Mouse (Mus musculus) spleen, postnatal 10 days (tissue): ENCODE results near the gene Mcl1.
"Not testable (repeated sequence)": the region's sequence is repeated elsewhere in the genome, so short reads cannot be mapped to it uniquely, and the experiment has no call there.

Experiments
- DNase-seq, 2 experiments: peaks; one replicate each; pipeline ENCODE4 v3.0.0; 2021 to 2022; ENCODE audit warnings: low spot score in 2 of 2

Gene Mcl1

DNA sequence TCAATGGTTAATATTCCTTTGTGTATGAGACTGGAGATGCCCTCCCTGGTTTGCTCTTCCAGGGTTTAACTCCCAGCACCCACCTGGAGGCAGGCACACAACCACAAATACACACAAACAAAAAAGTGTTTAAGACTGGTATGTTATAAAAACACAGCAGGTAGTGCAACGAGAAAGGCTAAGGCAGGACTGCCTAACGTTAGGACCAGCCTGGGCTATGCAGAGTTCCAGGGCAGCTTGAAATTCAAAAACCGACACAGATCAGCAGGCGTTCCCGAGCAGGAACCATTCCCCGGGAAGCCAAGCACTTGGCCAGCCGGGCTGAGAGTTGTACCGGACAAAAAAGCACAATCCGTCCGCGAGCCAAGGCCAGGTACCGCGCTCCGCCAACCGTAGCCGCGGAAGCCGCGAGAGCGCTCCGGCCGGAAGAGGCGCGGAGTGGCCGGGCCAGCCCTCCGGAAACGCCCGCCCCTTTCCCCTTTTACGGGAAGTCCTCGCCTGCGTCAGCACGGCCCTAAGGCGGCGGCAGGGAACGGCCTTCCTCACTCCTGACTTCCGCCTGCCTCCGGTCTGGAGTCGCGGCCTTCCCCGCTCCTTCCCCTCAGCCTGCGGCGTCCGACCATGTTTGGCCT is at the start of gene Mcl1:
Gene Mcl1 (plus strand): TSS at position 553 of the 632 bp plus-strand sequence.
- DNase-seq, result peak; percentile 95 to 96

DNA sequence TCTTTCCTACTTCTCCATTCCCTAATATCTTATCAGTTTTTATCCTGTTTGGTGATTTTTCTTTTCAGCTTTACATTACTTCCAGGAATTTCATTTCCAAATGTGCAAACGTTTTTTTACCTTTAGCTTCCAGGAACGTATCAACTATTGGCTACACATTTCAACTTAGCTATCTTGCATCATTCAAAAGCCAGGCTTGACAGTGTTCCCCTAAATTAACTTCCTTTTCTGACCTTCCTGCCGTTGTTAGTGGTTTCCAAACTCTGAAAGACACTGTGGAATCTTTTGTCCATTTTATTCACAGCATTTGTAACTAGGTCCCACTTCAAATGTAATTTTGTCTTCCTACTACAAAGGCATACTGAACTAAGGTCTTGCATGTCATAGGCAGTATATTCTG is 49.4 kb upstream of the Mcl1 start:
- no peak for DNase-seq

DNA sequence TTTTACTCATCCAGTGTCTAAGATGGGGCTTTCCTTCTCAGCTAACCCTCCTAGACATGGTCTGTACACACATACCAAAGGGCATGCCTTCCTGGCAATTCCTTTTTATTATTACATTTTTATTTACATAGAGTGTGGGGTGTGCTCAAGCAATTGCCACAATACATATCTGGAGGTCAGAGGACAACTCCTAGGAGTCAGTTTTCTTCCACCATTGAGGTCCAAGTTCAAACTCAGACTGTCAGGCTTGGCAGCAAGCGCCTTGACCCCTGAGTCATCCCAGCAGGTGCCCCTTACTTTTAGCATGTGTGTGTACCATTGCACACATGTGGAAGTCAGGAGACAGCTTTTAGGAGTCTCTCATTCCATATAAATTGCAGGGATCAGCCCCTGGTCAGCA is 44.6 kb upstream of the Mcl1 start:
- no peak for DNase-seq

DNA sequence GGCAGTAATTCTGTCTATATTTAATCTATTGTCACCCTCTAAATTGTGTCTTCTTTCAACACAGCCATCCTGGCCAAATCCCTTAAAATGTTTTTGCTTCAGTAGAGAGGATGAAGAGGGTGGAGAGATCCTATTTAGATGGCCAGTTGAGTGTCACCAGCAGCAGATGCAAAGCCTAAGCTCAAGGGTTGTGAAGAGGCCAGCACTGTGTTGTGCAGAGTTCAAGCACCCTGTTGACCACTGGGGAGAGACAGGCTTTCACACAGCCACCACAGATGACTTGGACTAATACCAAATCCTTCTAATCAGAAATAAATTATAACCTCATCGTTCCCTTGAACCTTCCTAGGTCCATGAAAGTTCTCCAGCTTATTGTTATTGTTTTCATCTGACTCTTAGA is 40.1 kb upstream of the Mcl1 start:
- DNase-seq, result no peak

DNA sequence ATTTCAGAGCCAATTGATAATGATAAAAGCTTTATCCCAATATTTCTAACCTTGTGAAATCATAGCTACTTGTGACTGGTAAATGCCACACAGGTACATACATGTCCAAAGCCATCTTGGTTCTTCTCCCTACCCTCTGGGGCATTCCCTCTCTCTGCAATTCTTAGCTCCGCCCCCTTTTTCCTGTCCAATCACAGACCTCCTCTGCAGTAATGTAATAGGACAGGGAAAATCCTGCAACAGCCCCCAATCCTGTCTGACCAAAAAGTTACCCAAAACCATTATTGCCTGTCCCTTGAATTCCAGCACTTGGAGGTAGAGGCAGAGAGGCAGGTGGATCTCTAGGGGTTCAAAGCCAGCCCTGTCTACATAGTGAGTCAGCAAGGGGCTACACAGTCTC is 37.3 kb upstream of the Mcl1 start:
- DNase-seq, result no peak

DNA sequence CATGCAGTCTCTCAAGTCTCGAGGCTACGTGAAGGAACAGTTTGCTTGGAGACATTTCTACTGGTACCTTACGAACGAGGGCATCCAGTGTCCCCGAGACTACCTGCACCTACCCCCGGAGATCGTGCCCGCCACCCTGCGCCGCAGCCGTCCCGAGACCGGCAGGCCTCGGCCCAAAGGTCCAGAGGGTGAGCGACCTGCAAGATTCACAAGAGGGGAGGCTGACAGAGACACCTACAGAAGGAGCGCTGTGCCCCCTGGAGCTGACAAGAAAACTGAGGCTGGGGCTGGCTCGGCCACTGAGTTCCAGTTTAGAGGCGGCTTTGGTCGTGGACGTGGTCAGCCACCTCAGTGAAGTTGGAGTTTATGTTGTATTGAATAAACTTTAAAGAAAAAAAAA is 36.2 kb upstream of the Mcl1 start:
- DNase-seq, result not testable (repeated sequence)

DNA sequence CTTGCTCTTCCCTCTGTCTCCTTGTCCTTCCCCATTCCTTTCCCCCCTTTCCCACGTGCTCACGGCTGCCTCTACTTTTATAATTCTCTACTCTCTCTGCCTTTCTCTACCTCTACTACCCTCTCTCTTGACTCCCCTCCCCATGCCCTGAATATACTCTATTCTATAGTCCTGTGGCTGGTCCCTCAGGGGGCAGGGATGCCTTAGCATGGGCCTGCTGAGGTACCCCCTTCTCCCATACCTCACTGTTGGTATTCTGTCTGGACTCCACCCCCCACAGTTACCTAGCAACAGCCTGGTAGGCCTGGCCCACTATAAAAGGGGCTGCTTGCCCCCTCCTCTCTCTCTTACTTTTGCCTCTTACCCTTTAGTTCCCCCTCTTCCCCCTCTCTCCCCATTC is 35.0 kb upstream of the Mcl1 start:
- DNase-seq, result no peak

DNA sequence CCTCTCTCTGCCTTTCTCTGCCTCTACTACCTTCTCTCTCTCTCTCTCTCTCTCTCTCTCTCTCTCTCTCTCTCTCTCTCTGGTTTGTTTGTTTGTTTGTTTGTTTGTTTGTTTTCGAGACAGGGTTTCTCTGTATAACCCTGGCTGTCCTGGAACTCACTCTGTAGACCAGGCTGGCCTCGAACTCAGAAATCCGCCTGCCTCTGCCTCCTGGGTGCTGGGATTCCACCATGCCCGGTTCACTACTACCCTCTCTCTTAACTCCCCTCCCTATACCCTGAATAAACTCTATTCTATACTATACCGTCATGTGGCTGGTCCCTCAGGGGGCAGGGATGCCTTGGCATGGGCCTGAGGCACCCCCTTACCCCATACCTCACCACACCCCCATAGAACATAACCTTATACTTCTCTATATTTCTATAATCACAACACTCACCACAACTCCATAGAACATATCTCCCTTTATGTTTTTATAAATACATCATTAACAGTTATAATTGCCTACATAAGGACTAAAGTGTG is 34.5 kb upstream of the Mcl1 start:
- DNase-seq, result not testable (repeated sequence)

DNA sequence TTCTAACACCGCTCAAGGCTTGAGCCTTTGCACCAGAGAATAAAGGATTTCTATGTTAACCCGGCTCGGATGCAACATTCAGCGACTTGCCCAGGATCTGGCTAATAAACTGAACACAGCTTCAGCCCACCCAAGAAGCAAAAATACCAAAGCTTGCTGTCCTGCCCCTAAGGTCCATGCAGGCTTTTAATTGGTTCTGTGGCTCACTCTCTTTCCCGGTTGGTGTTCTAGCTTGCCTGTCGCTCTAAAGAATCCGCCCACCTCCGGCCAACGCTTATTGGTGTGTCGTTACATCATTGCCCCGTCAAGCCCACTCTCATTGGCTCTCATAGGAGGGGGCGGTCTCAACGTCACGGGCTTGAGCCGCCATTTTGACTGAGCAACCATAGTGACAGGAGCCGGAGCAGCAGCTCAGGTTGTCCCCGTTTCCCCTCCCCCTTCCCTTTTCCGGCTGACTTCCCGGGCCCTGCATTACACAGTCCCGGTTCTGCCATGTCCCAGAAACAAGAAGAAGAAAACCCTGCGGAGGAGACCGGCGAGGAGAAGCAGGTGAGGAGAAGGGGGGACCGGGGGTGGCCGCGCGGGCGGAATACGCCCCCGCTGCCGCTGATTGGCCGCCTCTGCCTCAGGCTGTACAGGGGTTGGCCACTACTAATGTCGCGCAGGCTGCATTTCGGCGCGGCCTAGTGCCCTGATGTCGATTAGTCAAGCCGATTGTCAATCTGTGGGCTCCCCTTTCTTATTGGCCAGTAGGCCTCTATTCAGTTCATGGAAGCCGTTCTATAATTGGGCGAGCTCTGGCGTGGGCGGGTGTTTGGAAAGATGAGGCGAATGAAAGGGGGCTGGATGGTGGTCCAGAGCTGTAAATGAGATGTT is 33.7 kb upstream of the Mcl1 start, which contains the start of gene Ensa:
Gene Ensa (plus strand): TSS at position 366 of the 876 bp plus-strand sequence.
- peak; percentile 96 to 97 for DNase-seq

DNA sequence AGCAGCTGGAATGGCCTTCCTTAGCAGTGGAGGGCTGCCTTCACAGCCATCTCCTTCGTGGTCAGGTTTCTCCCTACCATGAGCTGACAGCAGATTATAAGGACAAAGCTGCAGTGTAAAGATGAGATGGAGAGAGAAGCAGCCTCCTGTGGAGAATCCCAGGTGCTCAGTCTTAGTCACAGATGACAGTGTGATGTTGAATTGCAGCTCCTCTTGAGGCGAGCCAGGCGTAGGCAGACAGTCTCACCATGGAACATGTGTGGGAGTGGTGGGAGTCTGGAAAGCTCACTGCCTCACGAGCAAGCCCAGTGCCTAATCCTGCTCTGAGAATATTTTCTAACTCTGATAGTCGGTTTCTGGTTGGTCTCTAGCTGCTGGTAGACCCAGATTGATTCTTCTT is 30.8 kb upstream of the Mcl1 start:
- no peak for DNase-seq

DNA sequence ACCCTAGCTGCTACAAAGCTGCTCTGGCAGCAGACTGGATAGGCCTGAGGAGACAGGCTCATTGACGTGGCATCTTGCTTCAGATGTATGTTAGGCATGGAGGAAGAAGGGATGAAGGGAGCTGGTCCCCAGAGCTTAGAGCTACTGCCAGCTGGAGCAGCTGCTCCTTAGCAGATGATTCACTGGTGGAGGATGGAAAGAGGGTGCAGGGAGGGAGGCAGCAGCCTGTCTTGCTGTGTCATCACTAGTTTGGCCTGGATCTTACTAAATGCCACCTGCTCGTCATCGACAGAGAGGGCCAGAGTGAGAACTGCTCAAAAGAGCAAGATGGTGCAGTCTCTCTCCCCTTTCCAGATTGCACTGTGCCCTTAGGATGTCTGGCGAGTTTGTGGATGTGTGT is 28.8 kb upstream of the Mcl1 start:
- no peak for DNase-seq

DNA sequence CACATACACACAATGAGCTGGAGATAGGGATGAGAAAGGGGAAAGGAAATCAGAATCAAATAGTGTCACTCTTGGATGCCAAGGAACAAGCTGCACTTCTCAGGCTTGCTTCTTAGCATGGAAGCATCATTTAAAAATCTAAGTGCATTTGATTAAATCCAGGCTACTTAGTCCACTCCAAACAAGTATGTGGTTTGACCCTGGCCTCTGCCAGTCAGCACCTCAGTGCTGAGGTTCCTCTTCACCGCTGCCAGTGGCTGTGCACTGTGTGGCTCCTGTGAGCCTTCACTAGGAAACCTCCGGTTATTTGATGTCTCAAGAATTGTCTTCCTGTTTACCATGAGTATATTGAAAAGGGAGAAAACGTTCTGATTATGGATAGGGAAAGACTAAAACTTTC is 27.7 kb upstream of the Mcl1 start:
- no peak for DNase-seq

DNA sequence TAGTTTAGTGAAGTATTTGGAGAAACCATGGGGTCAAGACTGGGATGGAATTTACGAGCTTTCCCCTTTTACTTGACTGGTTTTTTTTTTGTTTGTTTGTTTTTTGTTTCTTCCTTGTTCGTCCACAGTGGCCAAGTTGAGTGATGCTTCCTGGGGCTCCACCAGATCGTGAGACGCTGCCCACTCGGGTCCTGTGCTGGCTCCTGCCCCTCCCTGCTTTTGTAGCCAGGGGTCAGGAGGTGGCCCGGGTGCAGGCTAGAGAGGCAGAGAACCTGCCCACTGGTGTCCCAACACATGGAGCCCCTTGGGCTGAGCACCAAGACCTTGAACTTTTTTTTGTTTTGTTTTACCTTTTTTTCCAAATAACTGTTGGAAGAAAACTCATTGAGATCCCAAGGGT is 27.3 kb upstream of the Mcl1 start:
- DNase-seq, result no peak

DNA sequence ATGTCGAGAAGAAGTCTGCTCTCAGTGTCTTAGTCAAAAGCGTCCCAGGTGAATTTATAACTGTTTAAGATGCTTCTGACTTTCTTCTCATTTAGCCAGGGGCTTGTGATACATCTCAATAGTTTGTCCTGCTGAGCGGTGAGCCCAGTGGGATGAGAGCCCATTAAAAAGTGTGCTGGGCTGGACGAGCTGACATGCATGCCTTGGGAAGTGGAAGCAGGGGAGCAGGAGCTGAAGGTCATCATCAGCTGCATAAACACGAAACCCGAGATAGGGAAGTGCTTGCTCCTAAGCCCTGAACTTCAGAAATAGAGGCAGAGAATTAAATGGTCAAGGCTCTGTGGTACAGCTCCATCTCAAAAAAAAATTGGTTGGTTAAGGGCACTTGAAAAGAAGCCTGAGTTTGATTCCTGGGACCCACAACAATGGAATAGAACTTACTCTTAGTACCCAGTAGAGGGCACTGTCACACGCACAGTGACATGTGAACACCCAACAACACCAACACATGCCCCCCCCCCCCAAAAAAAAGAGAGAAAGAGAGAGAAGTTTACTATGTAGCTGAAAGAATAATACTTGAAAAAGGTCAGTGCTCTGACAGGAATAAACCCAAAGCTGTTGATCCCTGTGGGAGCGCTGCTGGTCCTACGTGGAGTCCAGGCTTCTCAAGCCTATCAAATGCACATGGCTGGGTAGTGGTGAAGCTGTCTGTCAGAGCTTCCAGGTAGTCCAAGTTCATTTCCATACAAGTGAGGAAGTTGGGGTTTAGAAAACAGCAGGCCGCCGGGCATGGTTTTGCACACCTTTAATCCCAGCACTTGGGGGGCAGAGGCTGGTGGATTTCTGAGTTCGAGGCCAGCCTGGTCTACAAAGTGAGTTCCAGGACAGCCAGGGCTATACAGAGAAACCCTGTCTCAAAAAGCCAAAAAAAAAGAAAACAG is 25.7 kb upstream of the Mcl1 start:
- DNase-seq, result no peak

DNA sequence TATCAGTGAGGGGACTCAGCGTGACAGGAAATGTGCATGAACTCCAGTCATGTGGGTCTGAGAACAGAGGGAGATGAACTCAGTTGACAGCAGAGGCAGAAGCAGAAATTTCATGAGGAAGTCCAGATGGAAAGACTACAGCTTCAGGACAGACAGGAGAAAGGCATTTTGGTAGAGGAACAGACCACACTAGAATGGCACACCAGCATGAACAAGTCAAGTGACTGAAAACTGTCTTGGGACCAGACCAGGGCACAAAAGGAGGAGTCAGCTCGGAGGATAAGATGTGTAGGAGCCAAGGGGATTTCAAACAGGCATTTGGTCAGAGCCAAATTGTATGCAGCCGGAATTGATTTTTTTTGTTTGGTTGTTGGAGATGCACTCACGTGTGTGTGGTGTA is 23.0 kb upstream of the Mcl1 start:
- no peak for DNase-seq

DNA sequence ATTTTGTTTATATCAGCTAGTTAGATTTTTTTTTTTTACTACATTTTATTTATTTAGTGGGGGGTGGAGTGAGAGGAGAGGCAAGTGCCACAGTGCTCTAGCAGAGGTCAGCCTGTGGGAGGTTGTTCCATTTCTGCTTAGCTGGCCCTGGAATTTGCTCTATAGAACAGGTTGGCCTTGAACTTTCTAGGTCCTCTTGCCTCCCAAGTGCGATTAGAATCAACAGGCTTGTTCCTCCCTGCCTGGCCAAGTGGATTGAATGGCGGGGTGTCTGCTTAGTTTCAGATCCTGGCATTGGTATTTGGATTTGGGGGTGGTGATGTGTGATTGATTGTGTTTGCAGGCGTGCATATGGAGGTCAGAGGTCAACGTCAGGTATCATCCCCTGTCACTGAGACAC is 22.5 kb upstream of the Mcl1 start:
- DNase-seq, result no peak

DNA sequence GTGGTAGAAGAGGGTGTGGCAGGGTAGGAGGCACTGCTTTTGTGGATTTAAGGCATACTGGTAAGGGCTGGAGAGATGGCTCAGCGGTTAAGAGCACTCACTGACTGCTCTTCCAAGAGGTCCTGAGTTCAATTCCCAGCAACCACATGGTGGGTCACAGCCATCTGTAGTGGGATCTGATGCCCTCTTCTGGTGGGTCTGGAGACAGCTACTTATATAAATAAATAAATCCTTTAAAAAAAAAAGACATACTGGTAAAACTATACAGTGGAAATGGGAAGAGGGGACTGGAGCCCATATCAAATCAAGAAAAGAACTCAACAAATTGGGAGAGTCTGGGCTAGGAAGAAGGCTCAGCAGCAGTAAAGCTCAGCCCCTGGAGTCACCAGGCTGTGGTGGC is 18.9 kb upstream of the Mcl1 start:
- no peak for DNase-seq

DNA sequence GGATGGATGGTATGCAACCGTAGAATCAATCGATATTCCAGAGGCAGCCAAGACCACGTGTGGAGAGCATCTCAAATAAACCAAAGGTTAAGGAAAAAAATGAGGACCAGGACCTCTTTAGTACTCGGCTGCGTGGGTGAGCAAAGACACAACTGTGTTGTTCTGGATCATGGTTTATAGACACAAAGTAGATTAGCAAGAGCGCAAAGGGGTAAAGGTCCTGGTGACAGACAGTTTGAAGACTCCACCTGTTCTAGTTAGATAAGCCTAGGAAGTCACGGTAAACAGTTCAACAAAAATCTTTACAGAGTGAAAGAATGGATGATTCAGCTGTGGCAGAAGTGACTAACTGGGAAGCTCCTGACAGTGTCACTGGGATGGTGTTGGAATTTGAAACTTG is 15.5 kb upstream of the Mcl1 start:
- DNase-seq, result no peak

DNA sequence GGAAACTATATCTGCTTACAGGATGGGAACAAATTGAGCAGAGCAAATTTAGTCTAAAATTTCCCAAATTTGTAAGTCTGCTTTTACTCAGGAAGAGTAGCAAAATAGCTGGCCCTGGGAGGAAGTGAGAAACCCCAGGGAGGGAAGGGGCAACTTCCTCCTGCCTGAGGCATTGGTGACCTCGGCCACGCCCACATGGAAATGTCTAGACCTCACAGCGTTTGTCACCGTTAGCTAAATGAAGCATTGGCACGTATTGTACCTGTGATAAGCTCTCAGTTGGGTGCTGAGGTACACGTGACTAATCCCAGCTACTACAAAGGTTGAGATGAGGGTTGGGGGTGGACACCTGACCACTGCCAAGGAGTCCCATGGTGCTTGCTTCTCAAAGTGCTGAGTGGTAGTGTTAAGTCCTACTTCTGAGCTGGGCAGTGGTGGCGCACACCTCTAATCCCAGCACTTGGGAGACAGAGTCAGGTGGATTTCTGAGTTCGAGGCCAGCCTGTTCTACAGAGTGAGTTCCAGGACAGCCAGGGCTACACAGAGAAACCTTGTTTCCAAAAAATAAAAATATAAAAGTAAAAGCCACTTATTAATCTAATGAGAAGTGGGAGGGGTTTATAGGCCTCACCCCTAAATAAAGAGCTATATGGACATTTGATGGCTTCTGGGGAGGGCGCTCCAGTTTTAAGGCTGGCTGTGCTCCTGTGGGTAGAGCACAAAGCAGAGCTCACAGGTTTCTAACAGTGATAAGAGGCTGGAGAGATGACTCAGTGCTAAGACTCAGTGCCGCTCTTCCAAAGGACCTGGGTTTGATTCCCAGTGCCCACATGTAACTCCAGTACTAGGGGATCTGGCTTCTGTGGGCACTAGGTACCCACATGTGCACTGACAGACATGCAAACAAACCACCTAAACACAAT is 13.0 kb upstream of the Mcl1 start:
- peak in 1 of 2 experiments; percentile 79 for DNase-seq

DNA sequence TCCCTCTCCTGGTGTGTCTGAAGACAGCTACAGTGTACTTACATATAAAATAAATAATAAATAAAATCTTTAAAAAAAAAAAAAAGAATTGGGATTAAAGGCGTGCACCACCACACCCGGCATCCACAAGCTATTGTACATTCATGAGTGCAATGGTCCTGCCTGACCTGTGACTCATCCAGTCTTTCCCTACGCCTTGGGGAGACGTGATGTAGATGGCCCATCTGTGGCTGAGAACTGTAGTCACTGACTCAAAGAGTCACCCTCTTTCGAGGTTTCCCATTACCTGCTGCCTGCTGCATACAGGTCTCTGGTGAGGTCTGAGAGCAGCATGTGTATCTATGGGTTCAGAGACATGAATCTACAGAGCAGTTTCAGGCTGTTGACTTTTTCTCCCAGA is 10.6 kb upstream of the Mcl1 start:
- DNase-seq, result no peak
